Mouse (Mus musculus) thymus, postnatal 0 days (tissue): ENCODE measurements around the gene Gng10. TPM values are rescaled to one million over a fixed set of nuclear protein-coding genes. Genes with fewer than 3 reads are reported as not detected.

Experiments
- DNase-seq: peaks from one replicate; pipeline ENCODE4 v3.0.0-alpha.2; 2015; ENCODE audit warnings: low spot score
- polyA plus RNA-seq: library from polyadenylated mRNA; unstranded; fragments of >200 nt; fragmentation: Nextera tagmentation; extraction: Ambion mirVana; gene quantifications from 2 replicates; pipeline ENCODE4 v1.2.1, GENCODE M21; 2015

The Gng10 gene
- polyA plus RNA-seq, 1 experiment from 2014 or later = 128 TPM

DNA sequence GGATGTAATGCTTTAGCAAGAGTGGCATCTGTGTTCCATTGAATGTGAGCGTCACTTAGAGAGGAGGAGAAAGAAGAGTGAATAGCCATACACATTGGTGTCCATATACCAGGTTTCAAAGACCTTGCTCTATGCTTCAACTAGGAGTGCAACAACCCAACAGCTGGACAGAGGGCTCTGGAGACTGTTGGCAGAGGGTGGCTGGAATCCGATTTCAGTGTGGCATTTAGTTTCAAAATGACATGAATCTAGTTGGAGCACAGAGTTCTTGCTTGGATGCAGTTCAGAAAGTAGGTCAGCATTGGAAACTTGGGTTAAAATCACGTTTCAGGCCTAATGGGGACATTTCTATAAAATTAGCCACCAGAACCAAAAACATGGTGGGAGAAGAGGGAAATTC is 19.7 kb upstream of the Gng10 start:
- no peak for DNase-seq

- no peak for DNase-seq
Observed at GRCm38 (mm10) chr4:59016922-59017321, 18.0 kb upstream of the Gng10 start.

- DNase-seq = no peak
Observed at GRCm38 (mm10) chr4:59034325-59034917, 467 bp upstream of the Gng10 start.

- no peak for DNase-seq
Observed at GRCm38 (mm10) chr4:59035786-59036350, 980 bp downstream of the Gng10 start.

GRCm38 (mm10) chr4:59036490-59037127 is 1.7 kb downstream of the Gng10 start:
- peak; percentile 76 for DNase-seq

GRCm38 (mm10) chr4:59037525-59037924 is 2.6 kb downstream of the Gng10 start:
- DNase-seq = no peak

DNA sequence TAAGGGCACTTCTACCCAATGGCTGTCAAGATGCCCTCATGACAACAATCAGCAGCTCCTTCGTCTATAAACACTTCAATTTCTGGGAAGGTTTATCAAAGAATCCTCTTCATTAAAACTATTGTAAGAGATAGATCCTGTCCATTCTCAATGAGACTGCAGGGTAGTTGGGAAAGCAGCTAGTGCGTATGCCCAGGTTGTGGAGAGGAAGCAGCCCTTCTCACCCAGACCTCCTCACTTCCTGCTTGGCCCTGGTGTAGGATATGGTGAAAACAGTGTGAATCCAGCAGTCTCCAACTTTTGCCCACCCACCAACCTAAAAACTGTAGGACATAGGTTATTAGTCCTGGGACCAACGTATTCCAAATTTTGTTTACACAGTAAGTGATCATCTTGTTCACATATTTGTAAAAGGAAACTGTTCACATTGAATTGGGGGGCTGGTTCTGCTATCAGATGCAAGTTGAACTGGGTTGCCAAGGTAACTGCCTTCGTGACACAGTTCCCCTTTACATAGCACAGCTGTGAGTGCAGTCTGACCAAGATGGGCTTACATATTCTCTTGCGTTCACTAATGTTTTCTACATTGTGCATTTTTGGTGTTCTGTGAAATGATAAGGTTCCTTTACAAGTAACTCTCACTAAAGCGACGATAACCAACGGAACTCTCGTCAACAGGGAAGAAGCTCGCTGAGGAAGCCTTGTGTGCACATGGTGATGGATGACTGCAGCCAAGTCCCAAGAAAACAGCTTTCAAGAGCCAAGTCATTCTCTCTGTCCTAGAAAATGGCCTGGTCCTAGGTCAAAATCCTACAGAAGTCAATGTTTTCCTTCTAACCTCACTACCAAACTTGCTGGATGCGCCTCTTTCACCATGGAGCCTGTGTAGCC is 5.8 kb downstream of the Gng10 start:
- peak; percentile 50 for DNase-seq

GRCm38 (mm10) chr4:59043074-59043473 is 8.2 kb downstream of the Gng10 start:
- no peak for DNase-seq

GRCm38 (mm10) chr4:59043891-59044290 is 9.0 kb downstream of the Gng10 start:
- DNase-seq = no peak

GRCm38 (mm10) chr4:59047222-59047621 is 12.3 kb downstream of the Gng10 start:
- no peak for DNase-seq

DNA sequence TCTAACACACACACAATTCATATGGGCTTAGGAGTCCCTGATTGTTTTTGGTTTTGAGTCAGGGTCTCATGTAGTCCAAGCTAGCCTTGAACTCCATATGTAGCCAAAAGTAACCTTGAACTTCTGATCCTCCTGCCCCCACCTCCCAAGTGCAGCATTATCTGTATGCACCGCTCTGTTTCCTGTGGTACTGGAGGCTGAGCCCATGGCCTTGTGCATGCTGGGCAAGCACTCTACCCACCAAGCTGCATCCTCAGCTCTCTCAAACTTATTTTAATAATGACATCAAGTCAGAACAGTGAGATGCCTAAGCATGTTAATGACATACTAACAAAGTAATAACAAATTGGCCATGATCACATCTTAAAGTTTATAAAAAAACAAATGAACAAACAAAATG is 16.2 kb downstream of the Gng10 start:
- DNase-seq = no peak

DNA sequence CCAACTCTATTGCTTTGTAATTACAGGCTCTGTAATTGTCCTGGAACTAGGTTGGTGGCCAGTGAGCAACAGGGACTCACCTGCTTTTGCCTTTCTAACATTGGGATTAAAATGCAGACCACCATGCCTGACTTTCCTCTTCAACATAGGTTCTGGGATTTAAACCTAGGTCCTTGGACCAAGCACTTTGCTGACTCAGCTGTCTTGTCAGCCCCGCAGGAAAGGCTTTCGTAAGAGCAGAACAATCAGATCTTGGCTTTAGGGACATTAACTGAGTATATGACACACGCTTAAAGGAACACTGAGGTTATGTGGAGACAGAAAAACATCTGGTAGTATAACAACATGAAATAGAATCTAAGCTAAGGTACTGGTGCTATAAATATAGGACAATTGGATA is 23.0 kb downstream of the Gng10 start:
- DNase-seq = no peak

GRCm38 (mm10) chr4:59062526-59062925 is 27.6 kb downstream of the Gng10 start:
- DNase-seq = no peak

- DNase-seq = no peak
Observed at GRCm38 (mm10) chr4:59069276-59069675, 34.4 kb downstream of the Gng10 start.

GRCm38 (mm10) chr4:59083430-59083829 is 48.5 kb downstream of the Gng10 start:
- DNase-seq = no peak

- DNase-seq = no peak
Observed at GRCm38 (mm10) chr4:59089391-59089790, 54.5 kb downstream of the Gng10 start.

Other genes with a start within 250 kb of the Gng10 start
- gene Olfr267, start 247.4 kb upstream of the Gng10 start, polyA plus RNA-seq = 0.04 TPM in 1 of 2 replicates, not detected in the other
- gene Ecpas, start 122.3 kb upstream of the Gng10 start, polyA plus RNA-seq = 28.0 and 28.1 TPM in 2 replicates
- 0.07 TPM in 1 of 2 replicates, not detected in the other for gene Zkscan16, start 91.5 kb upstream of the Gng10 start, polyA plus RNA-seq
- gene Ptgr1, start 48.0 kb upstream of the Gng10 start, polyA plus RNA-seq = 14.4 and 14.6 TPM in 2 replicates
- 5.7 and 6.9 TPM in 2 replicates for gene Dnajc25, start 40.0 kb upstream of the Gng10 start, polyA plus RNA-seq
- 8.4 and 12.0 TPM in 2 replicates for gene Gm20503, start 31.9 kb upstream of the Gng10 start, polyA plus RNA-seq
- 0.12 TPM in 1 of 2 replicates, not detected in the other for gene AI481877, start 103.9 kb downstream of the Gng10 start, polyA plus RNA-seq
- gene Ugcg, start 154.2 kb downstream of the Gng10 start, polyA plus RNA-seq = 21.8 and 29.2 TPM in 2 replicates